In genomic region chr13:114818513-114818912, GRCm38 (mm10) we compare ENCODE assay signal across 8 mouse cellular contexts. TPM values are rescaled to one million over a fixed set of nuclear protein-coding genes. Genes with fewer than 3 reads are reported as not detected.
DNase-seq lines count a peak whose midpoint lies in the region; ATAC-seq and TF ChIP-seq lines count a peak whose summit lies in the region.

No protein-coding gene starts in this region.

- peak overlapping the region; percentile 73 for H3K4me3 ChIP-seq in layer of hippocampus, adult 2 months
- H3K4me3 ChIP-seq in kidney, embryonic 14.5 days (ENCODE audit: low read length): peak overlapping the region; percentile 80

- peak overlapping the region; percentile 76 for H3K4me2 ChIP-seq in kidney, embryonic 14.5 days (replicated peaks; ENCODE audit: low read depth, low read length)

- H3K4me1 ChIP-seq in kidney, embryonic 14.5 days (ENCODE audit: control insufficient read depth, insufficient read depth, low read length): peaks cover 8% of the 10 kb centered on the region; the same call in 1 of the 2 replicates

- H3K9ac ChIP-seq in kidney, embryonic 14.5 days (ENCODE audit: low read depth, low read length): peak overlapping the region; percentile 65

- 20% methylated on average over 9 of the region's 9 CpGs for WGBS in kidney, embryonic 14.5 days

- no peak for DNase-seq in layer of hippocampus, adult 2 months (ENCODE audit: low spot score in 2 of 2)
- no peak for DNase-seq in layer of hippocampus, postnatal 36 days
- peak; percentile 36 for DNase-seq in R1 (ENCODE audit: low read depth, low spot score)
- peak; percentile 60 for DNase-seq in fibroblast of lung, adult 2 months (ENCODE audit: low read depth)
- DNase-seq in mesoderm, embryonic 11.5 days (ENCODE audit: low read depth, low spot score): peak; percentile 10
- DNase-seq in layer of hippocampus, postnatal 10 days (ENCODE audit: low spot score in 2 of 2): no peak

- no peak for TF ChIP-seq CTCF in layer of hippocampus, adult 2 months (conservative IDR thresholded peaks at IDR 0.05)

- H3K27ac ChIP-seq in layer of hippocampus, adult 2 months: peak overlapping the region; percentile 80
- H3K27ac ChIP-seq in kidney, embryonic 14.5 days (ENCODE audit: low read depth, low read length): no peak overlapping the region

- peak; percentile 77 for ATAC-seq in kidney, embryonic 14.5 days (ENCODE audit: low FRiP score, low TSS enrichment)
- no peak for ATAC-seq in monocyte, adult 5-6 weeks (replicated peaks; ENCODE audit: insufficient number of reproducible peaks, low FRiP score, low TSS enrichment, poor library complexity, severe bottlenecking)

- no peaks in the 10 kb centered on the region for H3K27me3 ChIP-seq in kidney, embryonic 14.5 days (ENCODE audit: control insufficient read depth, insufficient read depth, low read length)

- H3K9me3 ChIP-seq in kidney, embryonic 14.5 days (ENCODE audit: control insufficient read depth, low read length): no peaks in the 10 kb centered on the region

- H3K36me3 ChIP-seq in kidney, embryonic 14.5 days (ENCODE audit: control insufficient read depth, insufficient read depth, low read length): peaks cover 13% of the 10 kb centered on the region; the same call in 1 of the 2 replicates

RNA-seq across cellular contexts. Expression of gene Mocs2, which starts 0.5 kb away (rescaled TPM):
- 10 to 100 TPM; 79.8 to 86.7 TPM for total RNA-seq in layer of hippocampus, adult 2 months (2021)
- total RNA-seq in layer of hippocampus, postnatal 36 days (2021): 10 to 100 TPM; 82.4 to 88.7 TPM
- polyA plus RNA-seq in kidney, embryonic 14.5 days (2014; fragmentation: Nextera tagmentation; extraction: Ambion mirVana): 72.7 and 76.7 TPM in 2 replicates
- total RNA-seq in monocyte, adult 5-6 weeks (2017): 22.6 to 25.6 TPM (median 23.7 TPM) in 3 replicates
- total RNA-seq in layer of hippocampus, postnatal 10 days (2021): 10 to 100 TPM; 86.6 to 97.3 TPM

Comparison
In these comparisons a context has a peak if more than half of its experiments do, and no peak if none do; other contexts are left out.
1. DNase-seq: peak in R1 (single experiment), fibroblast of lung, adult 2 months (single experiment) and mesoderm, embryonic 11.5 days (single experiment); none in layer of hippocampus, adult 2 months (0 of 2), layer of hippocampus, postnatal 36 days (0 of 2) and layer of hippocampus, postnatal 10 days (0 of 2).